Mouse (Mus musculus) limb, embryonic 12.5 days (tissue): Measurements from ENCODE around the gene Rapgef1. TPM values are rescaled to one million over a fixed set of nuclear protein-coding genes. Genes with fewer than 3 reads are reported as not detected.
A peak's percentile ranks its signal among the peaks of the same experiment; 100 is the strongest.
"Not testable (repeated sequence)": the region's sequence is repeated elsewhere in the genome, so short reads cannot be mapped to it uniquely, and the experiment has no call there.

Experiments used
- ATAC-seq: fragments of 200-750 bp; cut with Nextera tagmentation; 2 replicates; pipeline ENCODE4 v1.8.0; 2017; ENCODE audit warnings: low read depth, moderate TSS enrichment; ENCODE audit not compliant: insufficient number of reproducible peaks, insufficient read depth, low FRiP score, low TSS enrichment
- H3K27ac ChIP-seq: fragments of 300-500 bp; sonication (generic); 2 replicates; pipeline ENCODE4 v1.5.1; 2016; ENCODE audit warnings: mild to moderate bottlenecking, moderate library complexity
- H3K27me3 ChIP-seq: fragments of 300-500 bp; sonication (generic); 2 replicates; pipeline ENCODE4 v1.6.1; 2016; ENCODE audit warnings: mild to moderate bottlenecking, moderate library complexity
- H3K36me3 ChIP-seq: fragments of 300-500 bp; sonication (generic); 2 replicates; pipeline ENCODE4 v1.6.1; 2016; ENCODE audit warnings: mild to moderate bottlenecking, moderate library complexity
- H3K4me1 ChIP-seq: fragments of 300-500 bp; sonication (generic); replicated peaks from 2 replicates; pipeline ENCODE4 v1.6.1; 2016
- H3K4me2 ChIP-seq: fragments of 300-500 bp; sonication (generic); 2 replicates; pipeline ENCODE4 v1.6.1; 2016; ENCODE audit warnings: mild to moderate bottlenecking, moderate library complexity
- H3K4me3 ChIP-seq: fragments of 300-500 bp; sonication (generic); replicated peaks from 2 replicates; pipeline ENCODE4 v1.5.1; 2016; ENCODE audit warnings: mild to moderate bottlenecking
- H3K9ac ChIP-seq: fragments of 300-500 bp; sonication (generic); replicated peaks from 2 replicates; pipeline ENCODE4 v1.6.1; 2016; ENCODE audit warnings: mild to moderate bottlenecking, moderate library complexity
- H3K9me3 ChIP-seq: fragments of 300-500 bp; sonication (generic); 2 replicates; pipeline ENCODE4 v1.6.1; 2016; ENCODE audit warnings: mild to moderate bottlenecking, moderate library complexity
- WGBS: fragments of 180-500 bp; shearing (Covaris S2); methylation state at CpG from one replicate; pipeline ENCODE4 v1.1.7; 2016; 5-methylcytosine and 5-hydroxymethylcytosine counted together
- polyA plus RNA-seq: library from polyadenylated mRNA; unstranded; fragments of >200 nt; fragmentation: Nextera tagmentation; extraction: Ambion mirVana; gene quantifications from 2 replicates; pipeline ENCODE4 v1.2.1, GENCODE M21; 2016

Gene Rapgef1
- polyA plus RNA-seq, 1 experiment from 2014 or later, result 20.4 TPM

- Histone ChIP-seq H3K27me3 (peaks cover 87% of the 10 kb centered on the region), H3K9ac (no peak overlapping the region), H3K27ac (no peak overlapping the region), H3K4me1 (peaks cover 16% of the 10 kb centered on the region), H3K36me3 (no peaks in the 10 kb centered on the region), H3K4me3 (no peak overlapping the region), H3K4me2 (no peak overlapping the region), H3K9me3 (peaks cover 9% of the 10 kb centered on the region; the same call in 1 of the 2 replicates)
- 88% methylated on average over 4 of the region's 4 CpGs for WGBS
- no peak for ATAC-seq
Measured at GRCm38 (mm10) chr2:29748499-29748898, 129.0 kb downstream of the Rapgef1 start.

DNA sequence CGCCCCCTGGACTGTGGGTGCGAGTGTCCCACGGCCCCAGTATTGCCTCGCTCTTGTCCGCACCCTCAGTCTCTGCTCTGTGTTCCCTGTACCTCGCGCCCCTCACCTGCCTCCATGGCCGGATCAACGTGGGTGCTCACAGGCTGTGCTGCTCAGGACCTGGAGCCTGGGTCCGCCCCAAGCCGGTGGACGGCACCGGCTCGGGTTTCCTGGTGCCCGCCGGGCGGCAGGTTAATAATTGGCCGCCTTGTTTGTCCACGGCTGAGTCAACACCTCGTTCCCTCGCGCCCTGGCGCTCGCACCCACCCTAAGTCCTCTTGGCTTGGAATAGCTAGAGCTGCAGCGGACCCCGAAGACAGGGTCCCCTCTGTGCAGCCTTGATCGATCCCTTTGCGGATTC lies 132.0 kb downstream of the Rapgef1 start, which contains the start of gene Gm13420:
Gene Gm13420, minus strand, starts transcription at position 189 of the 400 bp plus-strand sequence.
- Histone ChIP-seq H3K36me3 (no peaks in the 10 kb centered on the region), H3K27ac (no peak within 1 kb of the TSS), H3K4me1 (peaks cover 16% of the 10 kb centered on the region), H3K9me3 (peaks cover 9% of the 10 kb centered on the region; the same call in 1 of the 2 replicates), H3K4me3 (peak within 1 kb of the TSS; percentile 19; the same call in 1 of the 2 replicates), H3K27me3 (peaks cover 76% of the 10 kb centered on the region), H3K9ac (0 out of 2 replicates have a peak within 1 kb of the TSS, but pooled peaks have one; percentile 34), H3K4me2 (peak within 1 kb of the TSS; percentile 44)
- ATAC-seq, result no peak
- 9% methylated on average over 28 of the region's 28 CpGs for WGBS

- 83% methylated on average over 5 of the region's 5 CpGs for WGBS
- peaks cover 11% of the 10 kb centered on the region for H3K4me1 ChIP-seq
- H3K27me3 ChIP-seq, result peaks cover 68% of the 10 kb centered on the region
- no peak overlapping the region for H3K4me2 ChIP-seq
- peaks cover 9% of the 10 kb centered on the region; the same call in 1 of the 2 replicates for H3K9me3 ChIP-seq
- ATAC-seq, result no peak
- no peaks in the 10 kb centered on the region for H3K36me3 ChIP-seq
- no peak overlapping the region for H3K9ac ChIP-seq
- no peak overlapping the region for H3K4me3 ChIP-seq
- H3K27ac ChIP-seq, result no peak overlapping the region
Measured at GRCm38 (mm10) chr2:29752397-29752796, 132.9 kb downstream of the Rapgef1 start.

DNA sequence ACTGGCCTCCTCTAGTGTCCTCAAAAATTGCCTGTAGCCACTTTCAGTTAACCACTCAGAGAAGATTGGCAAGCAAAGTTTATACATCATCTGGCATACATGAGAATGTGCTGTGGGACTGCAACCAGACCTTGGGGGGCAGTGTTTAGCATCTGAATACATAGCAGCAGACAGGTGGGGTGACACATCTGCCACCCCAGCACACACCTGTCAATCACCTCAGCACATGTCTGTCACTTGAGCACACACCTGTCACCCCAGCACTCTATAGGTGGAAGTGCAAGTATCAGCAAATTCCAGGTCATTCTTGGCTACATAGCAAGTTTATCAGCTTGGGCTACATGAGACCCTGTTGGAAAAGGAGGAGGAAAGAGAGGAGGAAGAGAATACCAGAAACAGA lies 136.2 kb downstream of the Rapgef1 start:
- no peak overlapping the region for H3K9ac ChIP-seq
- no peak overlapping the region for H3K4me3 ChIP-seq
- H3K4me2 ChIP-seq, result no peak overlapping the region
- H3K4me1 ChIP-seq, result peaks cover 9% of the 10 kb centered on the region
- no peak overlapping the region for H3K27ac ChIP-seq
- H3K27me3 ChIP-seq, result peaks cover 38% of the 10 kb centered on the region
- no peaks in the 10 kb centered on the region for H3K36me3 ChIP-seq
- no peak for ATAC-seq
- H3K9me3 ChIP-seq, result 0 out of 2 replicates have a peak, but pooled peaks cover 6% of the 10 kb centered on the region

- no peak overlapping the region for H3K27ac ChIP-seq
- no peak for ATAC-seq
- no peak overlapping the region for H3K4me3 ChIP-seq
- H3K36me3 ChIP-seq, result no peaks in the 10 kb centered on the region
- H3K27me3 ChIP-seq, result peaks cover 9% of the 10 kb centered on the region
- H3K9ac ChIP-seq, result no peak overlapping the region
- no peaks in the 10 kb centered on the region for H3K4me1 ChIP-seq
- 3% methylated on average over 1 of the region's 1 CpGs for WGBS
- no peak overlapping the region for H3K4me2 ChIP-seq
- H3K9me3 ChIP-seq, result no peaks in the 10 kb centered on the region
Measured at GRCm38 (mm10) chr2:29764831-29765230, 145.3 kb downstream of the Rapgef1 start.

GRCm38 (mm10) chr2:29767976-29768709 lies 148.6 kb downstream of the Rapgef1 start:
- no peak overlapping the region for H3K9ac ChIP-seq

GRCm38 (mm10) chr2:29768901-29769300 lies 149.4 kb downstream of the Rapgef1 start:
- WGBS, result 66% methylated on average over 9 of the region's 9 CpGs
- Histone ChIP-seq H3K9ac (no peak overlapping the region), H3K4me3 (no peak overlapping the region), H3K27ac (no peak overlapping the region), H3K4me2 (no peak overlapping the region), H3K9me3 (0 out of 2 replicates have a peak, but pooled peaks cover 2% of the 10 kb centered on the region), H3K27me3 (no peaks in the 10 kb centered on the region), H3K36me3 (peaks cover 11% of the 10 kb centered on the region; the same call in 1 of the 2 replicates), H3K4me1 (no peaks in the 10 kb centered on the region)
- ATAC-seq, result no peak

More at GRCm38 (mm10) chr2:29767976-29768709, 148.6 kb downstream of the Rapgef1 start:
- no peak for ATAC-seq
- Histone ChIP-seq H3K36me3 (peaks cover 4% of the 10 kb centered on the region; the same call in 1 of the 2 replicates), H3K9me3 (0 out of 2 replicates have a peak, but pooled peaks cover 2% of the 10 kb centered on the region), H3K4me2 (no peak overlapping the region), H3K4me1 (no peaks in the 10 kb centered on the region), H3K27me3 (peaks cover 2% of the 10 kb centered on the region), H3K4me3 (no peak overlapping the region), H3K27ac (no peak overlapping the region)
- WGBS, result 66% methylated on average over 11 of the region's 11 CpGs

DNA sequence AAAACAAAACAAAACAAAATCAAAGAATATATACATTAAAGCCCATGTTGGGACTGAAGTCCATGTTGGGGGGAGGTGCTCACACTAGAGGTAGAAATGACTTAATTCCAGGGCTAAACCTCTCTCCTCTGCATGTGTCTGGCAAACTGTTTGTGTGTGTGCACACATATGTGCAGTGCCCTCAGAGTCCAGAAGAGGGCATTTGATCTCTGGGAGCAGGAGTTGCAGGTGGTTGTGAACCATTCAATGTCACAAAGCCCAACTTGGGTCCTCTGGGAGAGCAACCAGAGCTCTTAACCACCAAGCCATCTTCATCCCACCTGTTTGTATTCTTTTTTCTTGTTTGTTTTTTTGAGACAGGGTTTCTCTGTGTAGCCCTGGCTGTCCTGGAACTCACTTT lies 150.6 kb downstream of the Rapgef1 start:
- Histone ChIP-seq H3K36me3 (peaks cover 17% of the 10 kb centered on the region), H3K27me3 (no peaks in the 10 kb centered on the region), H3K4me2 (no peak overlapping the region), H3K9ac (no peak overlapping the region), H3K9me3 (0 out of 2 replicates have a peak, but pooled peaks cover 2% of the 10 kb centered on the region), H3K27ac (no peak overlapping the region), H3K4me3 (no peak overlapping the region), H3K4me1 (no peaks in the 10 kb centered on the region)
- no peak for ATAC-seq

DNA sequence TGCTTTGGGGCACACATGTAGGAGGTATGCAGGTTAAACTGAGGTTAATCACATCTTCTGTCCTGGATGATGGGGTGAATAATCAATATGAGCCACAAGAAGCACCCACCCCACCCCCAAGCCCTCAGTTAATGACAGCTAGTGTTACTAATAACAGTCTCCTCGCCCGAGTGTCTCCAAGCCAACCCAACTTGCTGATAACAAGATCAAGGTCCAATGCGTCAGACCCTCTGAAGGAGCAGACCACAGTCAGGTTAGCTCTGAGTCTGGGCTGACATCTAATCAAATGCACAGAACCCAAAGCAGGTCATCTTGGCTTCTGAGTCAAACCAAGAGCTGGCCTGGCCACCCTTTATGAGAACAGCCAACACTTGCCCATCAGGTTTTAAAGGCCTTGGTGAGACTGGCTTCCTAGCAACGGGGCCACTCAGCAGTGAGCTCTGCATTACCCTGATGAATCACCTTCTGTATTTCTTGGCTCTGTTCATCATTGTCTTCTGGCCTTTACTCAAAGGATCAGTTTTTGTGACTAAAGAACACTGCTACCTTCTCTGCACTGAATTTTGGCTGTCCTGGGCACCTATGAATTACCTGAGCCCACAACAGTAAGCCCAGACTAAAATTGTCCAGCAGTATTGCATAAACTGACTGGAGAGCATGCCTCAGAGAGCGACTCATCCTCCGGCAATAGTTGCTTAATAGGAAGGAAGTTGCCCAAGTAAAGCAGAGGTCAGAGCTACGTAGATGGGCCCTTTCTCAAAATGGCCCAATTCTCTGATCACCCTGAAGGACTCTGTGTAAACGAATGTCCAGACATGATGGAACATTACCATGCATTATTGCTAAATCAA lies 152.3 kb downstream of the Rapgef1 start:
- Histone ChIP-seq H3K27ac (no peak overlapping the region), H3K27me3 (no peaks in the 10 kb centered on the region), H3K4me1 (no peaks in the 10 kb centered on the region), H3K36me3 (peaks cover 29% of the 10 kb centered on the region), H3K4me2 (no peak overlapping the region), H3K9ac (no peak overlapping the region), H3K9me3 (0 out of 2 replicates have a peak, but pooled peaks cover 2% of the 10 kb centered on the region), H3K4me3 (no peak overlapping the region)
- ATAC-seq, result no peak
- 87% methylated on average over 8 of the region's 8 CpGs for WGBS

DNA sequence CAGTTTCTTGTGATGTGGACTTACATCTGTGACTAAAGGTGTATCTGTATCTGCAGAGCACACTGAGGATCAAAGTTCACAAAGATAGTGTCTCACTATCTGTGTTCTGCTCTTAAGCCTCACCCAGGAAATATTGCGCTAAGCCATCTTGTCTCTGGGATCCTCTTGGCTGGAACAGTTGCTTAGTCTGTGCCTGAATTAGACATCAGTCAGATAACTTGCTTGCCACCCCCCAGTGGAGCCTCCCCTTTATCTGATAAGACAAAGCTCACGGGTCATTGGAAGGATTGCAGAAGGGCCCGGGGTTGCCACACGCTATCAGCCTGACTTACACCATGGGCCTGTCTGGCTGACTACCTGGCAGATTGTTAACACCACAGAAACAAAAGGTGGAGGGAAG lies 153.8 kb downstream of the Rapgef1 start:
- WGBS, result 95% methylated on average over 4 of the region's 4 CpGs
- no peak for ATAC-seq
- no peaks in the 10 kb centered on the region for H3K4me1 ChIP-seq
- no peak overlapping the region for H3K4me3 ChIP-seq
- H3K9ac ChIP-seq, result no peak overlapping the region
- 0 out of 2 replicates have a peak, but pooled peaks cover 2% of the 10 kb centered on the region for H3K9me3 ChIP-seq
- no peaks in the 10 kb centered on the region for H3K27me3 ChIP-seq
- H3K36me3 ChIP-seq, result peaks cover 44% of the 10 kb centered on the region
- no peak overlapping the region for H3K27ac ChIP-seq
- no peak overlapping the region for H3K4me2 ChIP-seq

- not testable (repeated sequence) for H3K4me3 ChIP-seq, H3K4me1 ChIP-seq, H3K27ac ChIP-seq, H3K27me3 ChIP-seq, H3K9ac ChIP-seq, H3K4me2 ChIP-seq, ATAC-seq
- peaks cover 11% of the 10 kb centered on the region; the same call in 1 of the 2 replicates for H3K9me3 ChIP-seq
- peaks cover 97% of the 10 kb centered on the region for H3K36me3 ChIP-seq
- WGBS, result 97% methylated on average over 2 of the region's 2 CpGs
Measured at GRCm38 (mm10) chr2:29781256-29781655, 161.7 kb downstream of the Rapgef1 start.
